Mouse (Mus musculus) adrenal gland, postnatal 36 days (tissue): ENCODE data around the gene Oxa1l. TPM values are rescaled to one million over a fixed set of nuclear protein-coding genes. Genes with fewer than 3 reads are reported as not detected.
A peak's percentile ranks its signal among the peaks of the same experiment; 100 is the strongest.

Source experiments
- DNase-seq, 2 experiments: peaks; one replicate each; pipeline ENCODE4 v3.0.0; 2021; ENCODE audit warnings: mixed read lengths in 1 of 2
- total RNA-seq, 2 experiments: library from RNA; stranded (reverse); gene quantifications; 2 replicates each; pipeline ENCODE4 v1.2.3; 2021

Gene Oxa1l
- total RNA-seq, 2 experiments from 2014 or later = 81.8 to 102 TPM

DNA sequence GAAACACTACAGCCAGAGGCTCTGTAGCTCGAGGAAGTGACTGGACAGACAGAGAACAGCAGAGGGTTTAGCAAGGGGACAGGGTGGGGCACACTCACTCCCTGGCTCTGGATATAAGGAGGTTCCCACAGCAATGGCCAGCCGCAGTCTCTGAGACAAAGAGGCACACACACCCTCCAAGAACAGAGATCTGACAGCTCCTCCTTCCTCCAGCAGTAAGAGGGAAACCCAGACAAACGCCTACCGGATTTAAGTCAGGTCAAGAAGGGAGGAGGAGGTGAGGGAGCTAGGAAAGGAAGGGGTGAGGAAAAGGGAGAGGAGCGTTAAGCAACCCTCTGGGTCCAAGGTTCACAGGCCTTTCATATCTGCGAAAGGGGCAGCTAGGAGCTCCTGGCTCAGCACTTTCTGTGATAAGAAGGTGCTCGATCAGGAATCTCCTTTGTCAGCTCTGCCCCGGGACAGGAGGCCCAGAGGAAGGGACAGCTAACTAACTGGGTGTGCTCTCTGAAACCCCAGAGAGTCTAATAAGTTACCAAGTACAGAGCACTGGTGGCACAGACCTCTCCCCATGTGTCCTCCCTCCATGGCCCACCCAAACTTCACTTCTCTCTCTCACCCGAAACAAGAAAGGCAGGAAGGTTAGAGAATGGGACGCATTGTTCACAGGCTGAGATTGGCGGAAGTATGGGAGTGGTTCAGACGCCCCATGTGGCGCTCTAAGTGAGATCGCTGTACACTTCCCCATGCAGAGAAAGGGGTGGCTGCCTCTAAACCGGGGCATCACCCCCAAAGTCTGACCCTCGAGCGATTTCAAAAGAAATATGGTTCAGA is 49.6 kb downstream of the Oxa1l start:
- no peak for DNase-seq

DNA sequence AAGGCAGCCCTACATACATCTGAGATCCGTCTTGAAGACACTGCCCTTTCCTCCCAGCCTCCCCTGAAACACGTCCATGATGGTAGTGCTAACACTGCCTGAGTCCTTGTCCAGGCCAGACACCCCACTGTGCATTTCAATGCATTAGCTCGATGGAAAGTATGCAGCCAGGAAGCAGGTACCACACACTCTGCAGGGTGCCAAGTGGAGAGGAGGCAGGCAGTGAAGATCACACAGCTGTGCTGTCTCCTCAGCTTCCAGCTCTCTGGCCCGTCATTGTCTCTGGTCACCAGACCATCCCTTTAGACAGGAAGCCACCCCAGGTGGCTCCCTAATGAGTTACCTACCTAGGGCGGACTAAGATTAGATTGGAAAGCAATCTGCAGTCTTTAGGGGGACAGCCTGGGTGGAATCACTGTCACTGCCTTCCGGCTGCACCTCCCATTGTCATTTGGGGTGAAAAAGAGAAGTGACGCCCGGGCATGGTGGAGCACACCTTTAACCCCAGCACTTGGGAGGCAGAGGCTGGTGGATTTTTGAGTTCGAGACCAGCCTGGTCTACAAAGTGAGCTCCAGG is 51.5 kb downstream of the Oxa1l start:
- no peak for DNase-seq

DNA sequence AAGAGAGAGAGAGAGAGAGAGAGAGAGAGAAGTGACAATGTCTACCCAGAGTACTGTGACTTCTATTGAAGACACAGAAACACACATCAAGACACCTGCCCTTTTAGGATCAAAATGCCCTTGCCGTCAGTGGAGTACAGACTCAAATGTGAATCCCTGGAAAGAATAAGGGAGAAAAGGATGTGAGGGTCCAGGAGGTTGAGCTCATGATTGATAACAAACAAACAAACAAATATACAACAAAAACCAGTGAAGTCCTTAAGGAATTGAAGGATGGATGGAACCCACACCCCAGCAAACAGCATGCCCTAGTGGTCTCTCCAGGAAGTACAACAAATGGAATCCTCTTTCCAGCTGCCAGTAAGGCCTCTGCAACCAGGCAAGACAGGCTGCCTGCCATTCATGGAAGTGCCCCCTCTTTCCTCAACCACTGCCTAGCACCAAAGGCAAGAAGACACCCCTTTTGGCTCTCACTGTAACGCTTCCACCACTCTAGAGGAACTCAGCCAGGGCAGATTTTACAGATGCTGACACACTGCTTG is 52.1 kb downstream of the Oxa1l start:
- DNase-seq = peak; percentile 51 to 74

DNA sequence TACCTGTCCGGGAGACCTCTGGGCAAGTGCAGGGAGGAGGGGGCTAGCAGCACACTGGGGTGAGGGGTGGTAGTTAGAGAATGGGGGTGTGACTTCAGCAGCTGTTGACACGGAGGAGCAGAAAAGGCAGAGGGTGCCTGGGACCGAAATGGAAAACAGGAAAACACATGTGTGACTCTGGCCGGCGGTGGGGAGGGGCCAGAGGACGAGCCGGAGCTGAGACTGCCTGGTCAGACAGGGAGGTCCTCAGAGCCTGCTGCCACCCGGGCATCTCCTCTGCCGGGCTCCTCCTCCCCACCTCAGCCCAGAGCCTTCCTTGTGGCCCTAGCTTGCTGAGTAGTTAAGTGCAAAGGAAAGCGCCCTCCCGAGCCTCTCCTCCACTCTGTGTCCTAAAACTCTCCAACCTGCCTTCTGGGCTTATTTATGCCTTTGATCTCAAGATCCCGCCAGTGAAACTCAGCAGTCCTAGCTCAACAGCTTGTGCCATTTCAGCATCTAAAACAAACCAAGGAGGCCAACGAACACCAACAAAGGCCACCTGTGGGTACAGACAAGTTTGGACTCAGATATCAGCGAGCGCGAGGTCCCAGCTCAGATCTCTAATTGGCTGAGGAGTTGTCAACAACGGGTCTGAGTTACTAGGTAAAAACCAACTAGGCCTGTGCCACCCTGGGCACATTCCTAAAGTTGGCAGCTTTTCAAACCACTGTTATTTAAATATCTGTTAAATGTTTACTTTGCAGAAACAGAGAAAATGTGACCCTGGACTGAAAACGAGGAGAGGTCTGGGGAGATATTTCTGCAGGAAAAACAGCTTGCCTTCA is 53.5 kb downstream of the Oxa1l start:
- peak in 1 of 2 experiments; percentile 63 for DNase-seq

DNA sequence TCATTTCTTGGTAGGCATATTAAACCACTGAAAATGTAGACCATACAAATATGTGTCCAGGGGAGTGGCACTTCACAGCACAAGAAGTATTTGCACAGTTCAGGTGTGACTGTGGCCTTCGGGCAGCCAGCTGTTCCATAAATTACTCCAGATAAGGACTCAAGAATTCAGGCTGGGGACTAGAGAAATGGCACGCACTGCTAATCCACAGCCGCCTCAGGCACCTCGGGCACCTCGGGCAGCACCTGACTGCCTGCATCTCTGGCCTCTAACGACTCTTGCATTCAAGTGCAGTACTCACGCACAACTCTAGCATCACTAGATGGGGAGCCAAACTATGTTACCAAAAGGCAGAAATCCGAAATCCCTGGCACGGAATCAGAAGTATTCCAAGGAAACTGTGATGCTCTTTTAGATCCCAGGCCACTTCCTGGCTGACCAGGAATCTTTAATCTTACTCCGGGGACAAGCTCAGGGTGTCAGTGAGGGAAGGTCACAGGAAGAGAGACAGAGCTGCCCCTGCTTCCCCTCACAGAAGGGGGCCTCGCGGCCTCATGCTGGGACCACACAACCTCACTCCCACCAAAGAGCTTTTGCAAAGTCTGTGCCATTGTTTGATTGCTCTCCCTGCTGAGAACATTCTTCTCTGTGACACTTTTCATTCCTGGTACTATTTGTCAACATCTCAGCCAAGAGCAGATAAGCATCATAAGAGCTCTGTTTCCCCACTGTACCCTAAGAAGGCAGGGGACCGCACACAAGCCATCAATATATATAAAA is 54.8 kb downstream of the Oxa1l start:
- no peak for DNase-seq

DNA sequence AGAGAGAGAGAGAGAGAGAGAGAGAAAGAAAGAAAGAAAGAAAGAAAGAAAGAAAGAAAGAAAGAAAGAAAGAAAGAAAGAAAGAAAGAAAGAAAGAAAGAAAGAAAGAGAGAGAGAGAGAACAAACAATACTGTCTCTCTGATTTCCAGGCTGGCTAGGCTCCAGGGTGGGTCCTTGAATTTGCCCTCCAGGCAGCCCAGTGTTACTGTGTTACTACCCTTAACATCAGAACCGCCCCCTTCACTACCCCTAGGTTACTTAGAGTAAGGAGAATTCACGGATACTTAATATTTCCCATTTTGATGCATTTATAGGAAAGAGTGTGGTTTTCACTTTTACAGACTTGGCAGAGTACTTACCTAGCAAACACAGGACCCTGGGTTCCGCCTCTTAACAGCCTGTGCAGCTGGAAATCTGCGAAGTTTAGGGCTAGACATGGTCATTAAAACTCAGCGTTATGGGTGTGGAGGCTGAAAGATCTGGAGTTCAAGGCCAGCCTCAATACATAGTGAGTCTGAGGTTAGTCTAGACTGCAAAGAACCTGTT is 55.7 kb downstream of the Oxa1l start:
- DNase-seq = no peak

DNA sequence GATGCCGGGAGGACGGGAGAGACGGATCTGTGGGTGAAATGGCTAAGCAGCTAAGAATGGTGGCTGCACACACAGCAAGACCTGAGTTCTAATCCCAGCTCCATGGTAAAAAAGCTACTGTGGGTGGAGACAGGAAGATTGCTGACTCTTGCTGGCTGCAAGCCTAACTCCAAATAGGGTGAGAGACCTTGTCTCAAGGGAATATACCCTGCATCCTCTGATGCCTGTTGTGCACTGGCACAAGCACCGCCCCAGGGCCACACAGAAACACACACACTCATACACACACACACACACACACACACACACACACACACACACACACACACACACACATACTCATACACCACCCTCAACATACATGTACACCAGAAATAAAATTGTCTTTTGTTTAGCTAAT is 56.2 kb downstream of the Oxa1l start:
- DNase-seq = no peak

DNA sequence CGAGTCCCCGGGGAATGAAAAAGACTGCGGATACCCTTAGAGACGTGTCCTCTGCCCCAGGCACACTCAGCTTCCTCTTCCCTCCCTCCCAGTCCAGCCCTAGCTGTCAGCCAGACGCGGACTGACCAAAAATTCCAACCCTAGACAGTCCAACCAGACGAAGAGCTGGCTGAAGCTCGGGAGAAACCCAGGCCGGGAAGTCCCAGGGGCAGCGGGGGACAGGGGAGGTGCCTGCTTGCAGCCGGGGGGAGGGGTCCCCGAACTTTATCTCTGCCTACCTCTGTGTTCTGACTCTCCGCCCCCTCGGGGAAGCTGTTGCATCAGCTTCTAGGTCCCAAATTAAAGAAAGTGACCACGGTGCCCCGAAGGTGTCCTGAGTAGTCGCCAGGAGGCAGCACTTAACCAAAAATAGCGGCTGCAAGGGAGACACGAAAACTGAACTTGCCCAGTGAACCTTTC is 57.0 kb downstream of the Oxa1l start, which contains the start of gene Slc7a7:
TSS of gene Slc7a7 (minus strand) at position 158 of the 459 bp plus-strand sequence.
- peak in 1 of 2 experiments; percentile 34 for DNase-seq

Other genes starting within 250 kb of the Oxa1l start
- 100 to 1,000 TPM; 341 to 382 TPM for gene Dad1, start 106.7 kb upstream of the Oxa1l start, total RNA-seq
- gene Abhd4, start 106.6 kb upstream of the Oxa1l start, total RNA-seq = 100 to 1,000 TPM; 479 to 663 TPM
- not detected for gene Olfr49, start 75.9 kb upstream of the Oxa1l start, total RNA-seq
- 1 to 10 TPM; 3.8 to 4.0 TPM for gene Slc7a7, start 56.9 kb downstream of the Oxa1l start, total RNA-seq
- gene Mrpl52, start 66.1 kb downstream of the Oxa1l start, total RNA-seq = 100 to 1,000 TPM; 211 to 217 TPM
- 10 to 100 TPM; 42.2 to 54.4 TPM for gene Mmp14, start 70.8 kb downstream of the Oxa1l start, total RNA-seq
- gene Lrp10, start 103.3 kb downstream of the Oxa1l start, total RNA-seq = 100 to 1,000 TPM; 106 to 131 TPM
- under 1 TPM; 0.66 to 0.79 TPM for gene Rem2, start 115.3 kb downstream of the Oxa1l start, total RNA-seq
- gene Prmt5, start 156.7 kb downstream of the Oxa1l start, total RNA-seq = 10 to 100 TPM; 43.8 to 51.3 TPM
- gene Haus4, start 193.8 kb downstream of the Oxa1l start, total RNA-seq = 10 to 100 TPM; 22.5 to 27.0 TPM
- 10 to 100 TPM; 17.5 to 24.8 TPM for gene Ajuba, start 216.7 kb downstream of the Oxa1l start, total RNA-seq
- 1 to 10 TPM; 4.3 to 6.0 TPM for gene 4931414P19Rik, start 245.2 kb downstream of the Oxa1l start, total RNA-seq